Mouse (Mus musculus): ENCODE results near the gene Dchs2. TPM values are rescaled to one million over a fixed set of nuclear protein-coding genes. Genes with fewer than 3 reads are reported as not detected.

Dchs2 gene
- polyA plus RNA-seq, 1 experiment from 2014 or later: 0.11 TPM

DNA sequence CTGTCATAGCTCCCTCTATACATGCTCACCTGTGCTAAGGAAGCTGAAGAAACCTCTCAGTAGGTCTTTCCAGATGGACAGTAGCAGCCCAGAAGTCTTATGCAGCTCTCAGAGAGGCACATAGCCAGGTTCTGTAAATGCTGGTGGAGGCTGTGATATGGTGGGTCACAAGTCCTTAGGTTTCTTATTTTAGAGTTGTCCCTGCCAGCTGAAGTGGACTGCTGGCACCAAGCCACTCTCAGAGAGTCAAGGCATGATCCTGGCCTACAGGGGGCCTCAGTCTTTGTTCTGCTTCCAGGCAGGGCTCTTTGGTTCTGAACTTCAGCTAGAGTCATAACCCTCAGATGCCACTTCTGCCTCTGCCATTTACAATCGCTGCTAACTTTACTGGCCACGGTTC is 11.1 kb downstream of the Dchs2 start:
- Histone ChIP-seq H3K9ac (ENCODE audit: low read length) (no peak overlapping the region), H3K4me3 (ENCODE audit: low read length) (no peak overlapping the region), H3K27me3 (ENCODE audit: control insufficient read depth, insufficient read depth, low read length) (no peaks in the 10 kb centered on the region), H3K9me3 (replicated peaks; ENCODE audit: control insufficient read depth, low read length) (no peaks in the 10 kb centered on the region), H3K4me1 (ENCODE audit: control insufficient read depth, insufficient read depth, low read length) (peaks cover 8% of the 10 kb centered on the region; the same call in 1 of the 2 replicates), H3K4me2 (ENCODE audit: low read depth, low read length) (no peak overlapping the region), H3K36me3 (ENCODE audit: control insufficient read depth, insufficient read depth) (no peaks in the 10 kb centered on the region), H3K27ac (ENCODE audit: low read length) (peak overlapping the region; percentile 56; the same call in 1 of the 2 replicates)
- ATAC-seq (replicated peaks; ENCODE audit: extremely low read depth, insufficient read depth, low FRiP score): peak; percentile 80
- 65% methylated on average over 2 of the region's 2 CpGs for whole genome bisulfite sequencing

DNA sequence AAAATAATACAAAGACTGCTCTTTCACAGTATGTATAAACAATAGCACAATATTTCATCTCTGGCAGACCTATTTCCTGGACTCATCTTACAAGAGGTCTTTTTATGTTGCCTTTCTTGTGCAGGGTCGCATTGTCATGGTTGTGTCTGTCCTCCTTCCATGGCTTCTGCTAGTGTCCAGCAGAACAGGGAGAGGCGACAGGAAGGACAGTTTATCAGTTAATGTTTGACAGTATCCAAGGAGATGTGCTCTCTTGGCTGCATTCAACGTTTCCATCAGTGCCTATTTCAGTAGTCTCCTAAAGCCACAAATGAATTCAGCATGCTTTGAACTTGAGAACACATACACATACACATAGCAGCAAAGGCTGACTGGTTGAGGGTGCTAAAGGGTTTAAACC is 17.9 kb downstream of the Dchs2 start:
- no peak overlapping the region for H3K4me2 ChIP-seq (ENCODE audit: low read depth, low read length)
- H3K9ac ChIP-seq (ENCODE audit: low read length): no peak overlapping the region
- 39% methylated on average over 3 of the region's 3 CpGs for WGBS
- H3K4me3 ChIP-seq (ENCODE audit: low read length): no peak overlapping the region
- no peak overlapping the region for H3K27ac ChIP-seq (ENCODE audit: low read length)
- no peaks in the 10 kb centered on the region for H3K36me3 ChIP-seq (ENCODE audit: control insufficient read depth, insufficient read depth)
- ATAC-seq (replicated peaks; ENCODE audit: extremely low read depth, insufficient read depth, low FRiP score): no peak
- no peaks in the 10 kb centered on the region for H3K4me1 ChIP-seq (ENCODE audit: control insufficient read depth, insufficient read depth, low read length)
- no peaks in the 10 kb centered on the region for H3K9me3 ChIP-seq (replicated peaks; ENCODE audit: control insufficient read depth, low read length)
- no peaks in the 10 kb centered on the region for H3K27me3 ChIP-seq (ENCODE audit: control insufficient read depth, insufficient read depth, low read length)

- Histone ChIP-seq H3K9me3 (replicated peaks; ENCODE audit: control insufficient read depth, low read length) (no peaks in the 10 kb centered on the region), H3K9ac (ENCODE audit: low read length) (no peak overlapping the region), H3K27ac (ENCODE audit: low read length) (no peak overlapping the region), H3K4me1 (ENCODE audit: control insufficient read depth, insufficient read depth, low read length) (no peaks in the 10 kb centered on the region), H3K4me3 (ENCODE audit: low read length) (no peak overlapping the region), H3K36me3 (ENCODE audit: control insufficient read depth, insufficient read depth) (no peaks in the 10 kb centered on the region), H3K27me3 (ENCODE audit: control insufficient read depth, insufficient read depth, low read length) (no peaks in the 10 kb centered on the region), H3K4me2 (ENCODE audit: low read depth, low read length) (no peak overlapping the region)
- 79% methylated on average over 6 of the region's 6 CpGs for WGBS
- ATAC-seq (replicated peaks; ENCODE audit: extremely low read depth, insufficient read depth, low FRiP score): no peak
Measured at GRCm38 (mm10) chr3:83147273-83148054, 19.7 kb downstream of the Dchs2 start.

GRCm38 (mm10) chr3:83148055-83148447 is 20.3 kb downstream of the Dchs2 start:
- H3K27me3 ChIP-seq (ENCODE audit: control insufficient read depth, insufficient read depth, low read length): no peaks in the 10 kb centered on the region
- H3K36me3 ChIP-seq (ENCODE audit: control insufficient read depth, insufficient read depth): no peaks in the 10 kb centered on the region
- no peak overlapping the region for H3K9ac ChIP-seq (ENCODE audit: low read length)
- H3K4me1 ChIP-seq (ENCODE audit: control insufficient read depth, insufficient read depth, low read length): no peaks in the 10 kb centered on the region
- no peaks in the 10 kb centered on the region for H3K9me3 ChIP-seq (replicated peaks; ENCODE audit: control insufficient read depth, low read length)
- no peak overlapping the region for H3K4me3 ChIP-seq (ENCODE audit: low read length)
- H3K4me2 ChIP-seq (ENCODE audit: low read depth, low read length): no peak overlapping the region
- no peak overlapping the region for H3K27ac ChIP-seq (ENCODE audit: low read length)
- 31% methylated on average over 4 of the region's 4 CpGs for WGBS
- no peak for ATAC-seq (replicated peaks; ENCODE audit: extremely low read depth, insufficient read depth, low FRiP score)

DNA sequence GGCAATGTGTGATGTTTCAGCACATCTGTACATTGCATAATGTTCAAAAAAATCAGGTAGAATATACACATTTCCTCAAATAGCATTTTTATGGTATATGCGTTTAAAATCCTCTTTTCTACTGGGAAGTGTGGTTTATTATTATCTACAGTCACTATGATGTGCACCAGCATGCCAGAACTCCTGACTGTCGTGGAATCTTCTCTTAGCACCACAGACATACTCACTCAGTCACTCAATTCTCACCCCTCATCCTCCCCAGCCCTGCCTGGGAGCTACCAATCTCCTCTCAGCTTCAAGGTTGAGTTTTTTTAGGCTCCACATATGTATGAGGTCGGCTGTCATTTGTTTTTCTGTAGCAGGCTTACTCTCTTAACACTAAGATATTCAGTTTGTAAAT is 20.8 kb downstream of the Dchs2 start:
- H3K9me3 ChIP-seq (replicated peaks; ENCODE audit: control insufficient read depth, low read length): no peaks in the 10 kb centered on the region
- H3K27me3 ChIP-seq (ENCODE audit: control insufficient read depth, insufficient read depth, low read length): no peaks in the 10 kb centered on the region
- no peaks in the 10 kb centered on the region for H3K4me1 ChIP-seq (ENCODE audit: control insufficient read depth, insufficient read depth, low read length)
- H3K36me3 ChIP-seq (ENCODE audit: control insufficient read depth, insufficient read depth): no peaks in the 10 kb centered on the region
- WGBS: 43% methylated on average over 3 of the region's 3 CpGs
- no peak for ATAC-seq (replicated peaks; ENCODE audit: extremely low read depth, insufficient read depth, low FRiP score)
- H3K9ac ChIP-seq (ENCODE audit: low read length): no peak overlapping the region
- H3K27ac ChIP-seq (ENCODE audit: low read length): no peak overlapping the region
- H3K4me2 ChIP-seq (ENCODE audit: low read depth, low read length): no peak overlapping the region
- H3K4me3 ChIP-seq (ENCODE audit: low read length): no peak overlapping the region

DNA sequence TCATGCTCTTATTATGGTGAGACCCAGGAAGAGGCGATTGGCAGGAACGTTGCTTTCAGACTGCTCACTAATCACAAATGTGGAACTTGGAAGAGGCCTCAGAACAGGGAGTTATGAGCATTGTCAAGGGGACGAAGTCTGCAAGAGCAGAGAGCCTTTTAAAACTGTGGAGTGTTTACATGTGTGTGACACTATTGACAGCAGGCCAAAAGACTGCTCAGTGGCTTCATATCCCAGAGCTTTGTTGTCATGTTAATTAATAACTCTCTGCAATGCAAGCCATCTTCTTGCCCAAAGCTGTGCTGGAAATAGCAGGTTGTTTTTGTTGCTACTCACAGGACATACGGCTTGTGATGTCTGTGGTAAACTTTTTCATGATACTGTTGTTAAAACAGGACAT is 27.9 kb downstream of the Dchs2 start:
- H3K9me3 ChIP-seq (replicated peaks; ENCODE audit: control insufficient read depth, low read length): no peaks in the 10 kb centered on the region
- peaks cover 4% of the 10 kb centered on the region for H3K4me1 ChIP-seq (ENCODE audit: control insufficient read depth, insufficient read depth, low read length)
- no peaks in the 10 kb centered on the region for H3K27me3 ChIP-seq (ENCODE audit: control insufficient read depth, insufficient read depth, low read length)
- H3K9ac ChIP-seq (ENCODE audit: low read length): no peak overlapping the region
- H3K4me2 ChIP-seq (ENCODE audit: low read depth, low read length): no peak overlapping the region
- WGBS: 31% methylated on average over 4 of the region's 4 CpGs
- no peaks in the 10 kb centered on the region for H3K36me3 ChIP-seq (ENCODE audit: control insufficient read depth, insufficient read depth)
- no peak overlapping the region for H3K4me3 ChIP-seq (ENCODE audit: low read length)
- H3K27ac ChIP-seq (ENCODE audit: low read length): no peak overlapping the region
- ATAC-seq (replicated peaks; ENCODE audit: extremely low read depth, insufficient read depth, low FRiP score): no peak

GRCm38 (mm10) chr3:83156165-83156564 is 28.4 kb downstream of the Dchs2 start:
- WGBS: 65% methylated on average over 4 of the region's 4 CpGs
- Histone ChIP-seq H3K4me1 (ENCODE audit: control insufficient read depth, insufficient read depth, low read length) (peaks cover 4% of the 10 kb centered on the region), H3K4me2 (ENCODE audit: low read depth, low read length) (no peak overlapping the region), H3K9me3 (replicated peaks; ENCODE audit: control insufficient read depth, low read length) (no peaks in the 10 kb centered on the region), H3K27me3 (ENCODE audit: control insufficient read depth, insufficient read depth, low read length) (no peaks in the 10 kb centered on the region), H3K27ac (ENCODE audit: low read length) (no peak overlapping the region), H3K36me3 (ENCODE audit: control insufficient read depth, insufficient read depth) (no peaks in the 10 kb centered on the region), H3K9ac (ENCODE audit: low read length) (no peak overlapping the region), H3K4me3 (ENCODE audit: low read length) (no peak overlapping the region)
- ATAC-seq (replicated peaks; ENCODE audit: extremely low read depth, insufficient read depth, low FRiP score): no peak

DNA sequence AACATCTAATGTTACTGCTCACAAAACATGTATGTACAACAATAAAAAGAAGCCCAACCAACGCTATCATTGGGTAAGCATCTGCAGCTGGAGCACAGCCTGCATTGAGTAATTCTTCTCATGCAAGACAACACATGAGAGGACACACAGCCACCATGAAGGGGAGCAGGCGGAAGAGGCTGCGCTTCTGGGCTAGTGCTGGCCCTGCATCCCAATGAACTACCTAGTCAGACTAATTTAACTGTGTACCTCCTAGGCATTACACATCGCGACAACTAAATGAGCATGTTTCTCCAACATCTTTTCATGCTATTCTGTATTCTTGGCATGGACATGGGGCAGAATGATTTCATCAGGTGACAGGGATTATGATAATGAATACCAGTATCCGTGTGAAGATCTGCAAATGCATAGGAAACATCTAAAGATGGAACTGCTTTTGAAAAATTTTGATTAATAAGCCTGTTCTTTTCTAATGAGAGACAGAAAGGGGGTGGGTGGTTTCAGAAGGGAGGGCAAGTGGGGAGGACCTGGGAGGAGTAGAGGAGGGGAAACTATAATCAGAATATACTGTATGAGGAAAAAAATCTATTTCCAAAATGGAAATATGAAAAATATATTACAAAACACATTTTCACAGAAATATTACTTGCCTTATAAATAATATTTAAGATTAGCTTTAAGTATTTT is 33.9 kb downstream of the Dchs2 start:
- no peaks in the 10 kb centered on the region for H3K4me1 ChIP-seq (ENCODE audit: control insufficient read depth, insufficient read depth, low read length)
- WGBS: 73% methylated on average over 6 of the region's 6 CpGs
- no peak overlapping the region for H3K4me3 ChIP-seq (ENCODE audit: low read length)
- ATAC-seq (replicated peaks; ENCODE audit: extremely low read depth, insufficient read depth, low FRiP score): no peak
- H3K9ac ChIP-seq (ENCODE audit: low read length): no peak overlapping the region
- no peak overlapping the region for H3K27ac ChIP-seq (ENCODE audit: low read length)
- H3K4me2 ChIP-seq (ENCODE audit: low read depth, low read length): no peak overlapping the region
- no peaks in the 10 kb centered on the region for H3K9me3 ChIP-seq (replicated peaks; ENCODE audit: control insufficient read depth, low read length)
- H3K36me3 ChIP-seq (ENCODE audit: control insufficient read depth, insufficient read depth): no peaks in the 10 kb centered on the region
- H3K27me3 ChIP-seq (ENCODE audit: control insufficient read depth, insufficient read depth, low read length): no peaks in the 10 kb centered on the region

- Histone ChIP-seq H3K36me3 (ENCODE audit: control insufficient read depth, insufficient read depth) (no peaks in the 10 kb centered on the region), H3K4me1 (ENCODE audit: control insufficient read depth, insufficient read depth, low read length) (no peaks in the 10 kb centered on the region), H3K4me2 (ENCODE audit: low read depth, low read length) (no peak overlapping the region), H3K4me3 (ENCODE audit: low read length) (no peak overlapping the region), H3K27ac (ENCODE audit: low read length) (no peak overlapping the region), H3K9ac (ENCODE audit: low read length) (no peak overlapping the region), H3K9me3 (replicated peaks; ENCODE audit: control insufficient read depth, low read length) (no peaks in the 10 kb centered on the region), H3K27me3 (ENCODE audit: control insufficient read depth, insufficient read depth, low read length) (no peaks in the 10 kb centered on the region)
- no peak for ATAC-seq (replicated peaks; ENCODE audit: extremely low read depth, insufficient read depth, low FRiP score)
- WGBS: 71% methylated on average over 3 of the region's 3 CpGs
Measured at GRCm38 (mm10) chr3:83163676-83164075, 35.9 kb downstream of the Dchs2 start.

All from heart, embryonic 16.5 days (tissue).